Mouse (Mus musculus) adrenal gland, adult 2 months (tissue): ENCODE measurements around the gene Gm10295. TPM values are rescaled to one million over a fixed set of nuclear protein-coding genes. Genes with fewer than 3 reads are reported as not detected.

Experiments
- DNase-seq: peaks from one replicate; pipeline ENCODE4 v3.0.0; 2021
- polyA plus RNA-seq: library from polyadenylated mRNA; depleted of rRNA; stranded (reverse); fragments of >200 nt; gene quantifications from 2 replicates; pipeline ENCODE4 v1.2.3, GENCODE M21; 2012
- total RNA-seq, 2 experiments: library from RNA; stranded (reverse); gene quantifications; 2 replicates each; pipeline ENCODE4 v1.2.3; 2021

Gm10295 gene
- total and polyA plus RNA-seq, 3 experiments, result not detected

DNA sequence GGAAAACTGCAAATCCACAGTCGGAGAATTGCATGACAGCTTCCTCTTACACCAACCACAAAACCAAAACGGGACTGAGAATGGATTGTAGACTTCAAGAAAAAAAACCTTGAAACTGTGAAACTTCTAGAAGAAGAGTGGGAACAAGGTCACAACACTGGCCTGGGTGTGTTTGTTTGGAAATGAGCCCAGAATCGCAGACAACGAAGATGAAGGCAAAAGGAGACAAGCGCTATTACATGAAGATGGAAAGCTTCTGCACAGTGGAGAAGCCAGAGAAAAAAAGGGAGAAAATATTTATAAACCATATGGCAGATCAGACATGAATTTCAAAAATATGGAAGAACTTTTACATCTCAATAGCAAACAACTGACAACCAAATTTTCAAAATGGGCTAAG is 4.3 kb upstream of the Gm10295 start:
- peak; percentile 32 for DNase-seq

DNA sequence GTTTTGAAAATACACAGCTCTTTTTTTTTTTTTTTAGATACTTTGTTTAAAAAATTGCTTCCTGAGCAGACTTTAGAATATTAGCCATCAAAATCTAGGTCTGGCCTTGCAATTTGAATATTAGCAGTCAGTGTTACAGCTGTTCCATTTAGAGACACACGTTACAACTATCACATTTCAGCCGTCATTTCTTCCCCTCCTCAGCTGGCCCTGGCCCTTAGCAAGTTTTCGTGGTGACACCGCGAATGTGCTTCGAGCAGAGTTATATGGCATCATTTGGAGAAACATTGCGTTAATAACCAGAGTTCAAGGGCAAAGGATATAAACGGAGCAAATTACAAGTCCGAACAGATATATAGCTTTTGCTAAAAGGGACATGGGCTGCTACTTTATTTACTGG is 2.4 kb downstream of the Gm10295 start:
- DNase-seq, result no peak

DNA sequence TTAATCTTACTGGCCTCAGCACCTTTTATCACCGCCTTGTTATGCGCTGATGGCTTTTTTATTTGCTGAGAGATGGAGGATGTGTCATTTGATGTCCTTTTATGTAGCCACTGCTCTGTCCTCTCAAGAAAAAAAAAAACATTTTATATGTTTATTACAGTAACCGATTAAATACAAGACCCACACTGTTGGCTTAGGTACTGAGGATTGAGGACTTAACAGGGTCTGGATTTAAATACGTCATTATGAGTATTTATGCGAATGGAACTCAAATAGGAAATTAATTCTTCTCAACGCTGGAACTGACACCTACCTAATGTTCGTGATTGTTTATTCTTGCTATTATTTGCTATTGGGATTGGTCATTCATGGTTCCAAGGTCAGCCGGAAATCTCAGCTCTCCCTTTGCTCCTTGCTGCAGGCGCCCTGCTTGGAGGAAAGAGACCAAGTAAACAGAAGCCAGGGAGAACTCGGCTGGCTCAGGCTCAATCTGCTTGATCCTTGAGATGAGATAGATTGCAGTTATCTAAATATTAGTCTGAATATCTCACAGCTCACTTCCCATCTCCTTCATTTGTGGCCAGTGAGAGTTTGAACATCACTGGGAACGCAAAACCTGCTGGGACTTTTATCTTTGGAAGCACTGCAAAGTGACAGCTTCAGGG is 26.2 kb downstream of the Gm10295 start:
- no peak for DNase-seq

DNA sequence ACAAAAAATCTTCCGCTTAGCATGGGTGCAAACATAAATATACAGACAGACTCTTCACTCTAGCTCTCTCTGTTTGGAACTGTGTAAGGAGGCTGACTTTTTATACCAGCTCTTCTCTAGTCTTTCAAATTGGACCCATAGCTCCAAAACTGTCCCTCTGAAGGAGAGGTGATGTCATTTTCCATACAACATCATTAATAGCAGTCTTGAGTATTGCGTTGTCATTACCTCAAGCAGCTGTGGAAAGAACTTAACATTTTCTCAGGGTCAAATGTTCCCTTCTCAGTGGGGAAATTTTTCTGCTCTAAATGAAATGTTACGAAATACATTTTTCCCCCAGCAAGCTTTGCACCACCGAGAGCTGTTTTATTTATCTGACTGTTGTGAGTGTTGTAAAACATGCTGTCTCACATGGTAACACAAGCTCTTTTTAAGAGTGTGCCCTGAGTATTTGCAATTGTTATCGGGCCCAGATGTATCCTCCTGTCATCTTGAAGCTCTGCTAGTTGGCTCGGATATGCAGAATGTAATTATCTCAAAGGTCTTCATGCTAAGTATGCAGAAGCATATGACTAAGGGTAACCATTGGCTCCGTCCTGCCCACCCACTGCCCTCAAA is 38.0 kb downstream of the Gm10295 start:
- no peak for DNase-seq

DNA sequence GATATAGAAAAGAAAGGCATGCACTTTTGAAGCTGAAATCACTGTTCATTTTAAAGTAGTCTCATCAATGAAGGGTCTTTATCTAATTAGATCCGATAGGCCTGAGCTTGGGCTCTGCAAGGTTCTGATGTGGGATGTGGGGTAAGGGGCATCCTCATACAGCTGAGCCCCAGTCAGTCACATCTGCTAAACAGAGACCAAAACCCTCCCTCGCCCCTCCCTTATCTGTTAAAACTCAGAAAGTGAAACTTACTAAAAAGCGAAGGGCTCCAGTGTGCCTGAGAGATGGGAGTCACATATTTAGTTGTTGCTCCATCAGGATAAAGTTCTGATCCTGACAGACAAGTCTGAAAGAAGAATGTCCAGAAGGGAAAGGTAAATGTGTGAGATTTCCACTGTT is 38.9 kb downstream of the Gm10295 start:
- no peak for DNase-seq

DNA sequence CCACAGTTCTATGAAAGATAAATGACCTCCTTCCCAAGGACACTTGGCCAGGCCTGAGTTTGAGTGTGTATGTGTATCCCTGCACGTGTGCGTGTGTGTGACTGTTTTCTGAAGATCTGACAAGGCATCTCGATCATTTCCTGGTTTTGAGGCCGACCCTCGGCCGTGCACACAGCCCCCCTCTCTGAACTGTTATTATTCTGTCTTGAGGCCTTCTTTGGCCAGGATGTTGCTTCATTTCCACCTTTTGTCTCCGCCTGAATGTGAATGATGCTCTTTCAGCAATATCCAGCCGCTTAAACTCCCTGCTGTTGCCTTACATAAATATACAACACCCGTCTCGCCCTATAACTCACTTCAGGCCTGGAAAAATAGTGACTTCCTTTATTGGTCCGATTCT is 39.9 kb downstream of the Gm10295 start:
- DNase-seq, result peak; percentile 58

DNA sequence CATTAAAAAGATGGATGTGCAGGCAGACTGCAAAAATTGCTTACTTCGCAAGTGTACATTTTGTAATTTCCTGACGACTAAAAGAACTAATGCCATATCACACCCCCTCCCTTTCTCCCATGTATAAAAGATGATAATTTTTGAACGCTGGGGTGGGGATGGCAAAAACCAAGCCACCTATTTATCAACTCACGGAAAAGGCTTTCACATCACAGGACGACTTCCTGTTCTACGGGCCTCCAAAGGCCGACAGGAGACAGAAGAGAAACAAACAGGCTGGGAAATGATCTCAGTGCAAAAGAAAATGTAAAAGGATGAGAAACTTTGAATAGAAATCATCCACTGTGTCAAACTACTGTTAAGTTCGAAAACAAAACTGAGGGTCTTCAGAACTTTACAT is 43.2 kb downstream of the Gm10295 start:
- peak; percentile 10 for DNase-seq

DNA sequence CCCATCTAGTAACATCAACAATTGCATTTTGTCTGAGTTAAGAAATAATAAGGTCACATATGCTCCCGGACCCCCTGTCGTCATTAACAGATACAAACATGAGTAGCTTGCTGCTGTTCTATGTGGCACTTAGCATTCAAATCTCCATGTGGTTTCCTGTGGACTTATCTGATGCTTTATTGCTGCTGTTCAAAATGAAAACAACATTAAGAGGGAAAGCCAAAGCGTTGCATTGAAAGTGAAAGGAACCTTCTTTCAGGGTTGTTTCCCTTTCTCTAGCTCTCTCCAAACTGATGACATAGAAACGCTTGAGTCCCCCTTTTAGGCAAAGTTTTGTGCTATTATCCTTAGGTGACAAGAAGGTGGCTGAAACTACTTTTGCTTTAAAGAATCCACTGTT is 48.6 kb downstream of the Gm10295 start:
- no peak for DNase-seq
